9 mouse cellular contexts compared by ENCODE assay signal in genomic region chr11:101176933-101177773, GRCm38 (mm10). TPM values are rescaled to one million over a fixed set of nuclear protein-coding genes. Genes with fewer than 3 reads are reported as not detected.
DNase-seq lines count a peak whose midpoint lies in the region; ATAC-seq and TF ChIP-seq lines count a peak whose summit lies in the region.
"Had no signal": no experiment of that assay in that cellular context is flagged by ENCODE, and none has a peak within 500 bp of the region (broad histone marks: within the 10 kb centered on the region; RNA-seq: fewer than 3 reads in every experiment).

No protein-coding gene starts in this region.

- H3K9ac ChIP-seq in forebrain, embryonic 12.5 days, result 0 out of 2 replicates have a peak overlapping the region, but pooled peaks have one; percentile 44
- no peak overlapping the region for H3K9ac ChIP-seq in intestine, embryonic 15.5 days
- H3K9ac ChIP-seq in midbrain, postnatal 0 days (replicated peaks; ENCODE audit: low read length, poor library complexity, severe bottlenecking), result peak overlapping the region; percentile 66
- H3K9ac ChIP-seq in stomach, postnatal 0 days (ENCODE audit: low read length), result no peak overlapping the region

- peak overlapping the region; percentile 36; the same call in 1 of the 2 replicates for H3K4me3 ChIP-seq in forebrain, embryonic 12.5 days (replicated peaks)
- H3K4me3 ChIP-seq in intestine, embryonic 15.5 days (replicated peaks), result 0 out of 2 replicates have a peak overlapping the region, but pooled peaks have one; percentile 1
- H3K4me3 ChIP-seq in limb, embryonic 10.5 days, result peak overlapping the region; percentile 13; the same call in 1 of the 2 replicates
- peak overlapping the region; percentile 48 for H3K4me3 ChIP-seq in midbrain, postnatal 0 days (ENCODE audit: low read depth, low read length)
- H3K4me3 ChIP-seq in stomach, postnatal 0 days (ENCODE audit: low read depth, low read length), result no peak overlapping the region; the same call in 1 of the 2 replicates

- no peak for ATAC-seq in forebrain, embryonic 12.5 days (ENCODE audit: low FRiP score)
- ATAC-seq in intestine, embryonic 15.5 days, result no peak
- ATAC-seq in midbrain, postnatal 0 days (ENCODE audit: low FRiP score), result peak; percentile 39; the same call in 1 of the 2 replicates
- ATAC-seq in stomach, postnatal 0 days (ENCODE audit: low FRiP score, low TSS enrichment), result no peak
- ATAC-seq: Patski had no signal

- H3K27ac ChIP-seq in forebrain, embryonic 12.5 days, result no peak overlapping the region
- no peak overlapping the region for H3K27ac ChIP-seq in intestine, embryonic 15.5 days
- no peak overlapping the region for H3K27ac ChIP-seq in limb, embryonic 10.5 days
- no peak overlapping the region; the same call in 1 of the 2 replicates for H3K27ac ChIP-seq in midbrain, postnatal 0 days (ENCODE audit: low read depth, low read length)
- no peak overlapping the region for H3K27ac ChIP-seq in stomach, postnatal 0 days (replicated peaks)

- TF ChIP-seq CTCF in midbrain, postnatal 0 days (IDR thresholded peaks at IDR 0.05), result peak; percentile 73
- TF ChIP-seq CTCF in stomach, postnatal 0 days (IDR thresholded peaks at IDR 0.05; ENCODE audit: low read depth), result peak; percentile 73

- peak; percentile 43 for DNase-seq in gastrocnemius, adult 18-20 months (ENCODE audit: low spot score)
- no peak for DNase-seq in gastrocnemius, postnatal 25 days
- peak; percentile 59 to 74 for DNase-seq in adrenal gland, postnatal 36 days
- DNase-seq in limb, embryonic 10.5 days (ENCODE audit: low spot score), result peak; percentile 63
- DNase-seq in midbrain, postnatal 0 days (ENCODE audit: low spot score), result peak; percentile 87
- peak; percentile 68 for DNase-seq in stomach, postnatal 0 days (ENCODE audit: low spot score)

- peaks cover 85% of the 10 kb centered on the region for H3K27me3 ChIP-seq in forebrain, embryonic 12.5 days
- H3K27me3 ChIP-seq in intestine, embryonic 15.5 days (replicated peaks), result peaks cover 25% of the 10 kb centered on the region
- peaks cover 86% of the 10 kb centered on the region for H3K27me3 ChIP-seq in limb, embryonic 10.5 days (ENCODE audit: low read depth, poor library complexity, severe bottlenecking)
- 0 out of 2 replicates have a peak, but pooled peaks cover 7% of the 10 kb centered on the region for H3K27me3 ChIP-seq in midbrain, postnatal 0 days (ENCODE audit: insufficient read depth, low read length)
- H3K27me3 ChIP-seq in stomach, postnatal 0 days (ENCODE audit: control insufficient read depth, insufficient read depth, low read length), result no peaks in the 10 kb centered on the region
- H3K27me3 ChIP-seq: Patski had no signal

- no peak for TF ChIP-seq EP300 in stomach, postnatal 0 days (optimal IDR thresholded peaks at IDR 0.05)

- H3K36me3 ChIP-seq in forebrain, embryonic 12.5 days (replicated peaks), result no peaks in the 10 kb centered on the region
- H3K36me3 ChIP-seq in intestine, embryonic 15.5 days, result no peaks in the 10 kb centered on the region
- no peaks in the 10 kb centered on the region for H3K36me3 ChIP-seq in limb, embryonic 10.5 days
- H3K36me3 ChIP-seq in midbrain, postnatal 0 days (ENCODE audit: insufficient read depth, low read length), result peaks cover 3% of the 10 kb centered on the region; the same call in 1 of the 2 replicates
- H3K36me3 ChIP-seq in stomach, postnatal 0 days (ENCODE audit: control insufficient read depth, insufficient read depth, low read length), result no peaks in the 10 kb centered on the region

- 23% methylated on average over 22 of the region's 22 CpGs for WGBS in forebrain, embryonic 12.5 days
- 34% methylated on average over 22 of the region's 22 CpGs for WGBS in intestine, embryonic 15.5 days
- 30% methylated on average over 22 of the region's 22 CpGs for WGBS in limb, embryonic 10.5 days
- WGBS in midbrain, postnatal 0 days, result 20% methylated on average over 22 of the region's 22 CpGs
- 39% methylated on average over 22 of the region's 22 CpGs for WGBS in stomach, postnatal 0 days

- no peaks in the 10 kb centered on the region for H3K9me3 ChIP-seq in forebrain, embryonic 12.5 days
- no peaks in the 10 kb centered on the region for H3K9me3 ChIP-seq in intestine, embryonic 15.5 days
- H3K9me3 ChIP-seq in limb, embryonic 10.5 days (replicated peaks), result no peaks in the 10 kb centered on the region
- no peaks in the 10 kb centered on the region for H3K9me3 ChIP-seq in midbrain, postnatal 0 days (ENCODE audit: low read length)
- no peaks in the 10 kb centered on the region for H3K9me3 ChIP-seq in stomach, postnatal 0 days (ENCODE audit: control insufficient read depth, low read length)

- peaks cover 50% of the 10 kb centered on the region for H3K4me1 ChIP-seq in forebrain, embryonic 12.5 days
- H3K4me1 ChIP-seq in intestine, embryonic 15.5 days (replicated peaks), result peaks cover 47% of the 10 kb centered on the region
- H3K4me1 ChIP-seq in limb, embryonic 10.5 days, result peaks cover 52% of the 10 kb centered on the region
- H3K4me1 ChIP-seq in midbrain, postnatal 0 days (ENCODE audit: insufficient read depth, low read length), result peaks cover 20% of the 10 kb centered on the region
- H3K4me1 ChIP-seq in stomach, postnatal 0 days (replicated peaks; ENCODE audit: control insufficient read depth, insufficient read depth), result peaks cover 19% of the 10 kb centered on the region

- peak overlapping the region; percentile 58 for H3K4me2 ChIP-seq in forebrain, embryonic 12.5 days
- peak overlapping the region; percentile 65; the same call in 1 of the 2 replicates for H3K4me2 ChIP-seq in intestine, embryonic 15.5 days (replicated peaks)
- peak overlapping the region; percentile 53 for H3K4me2 ChIP-seq in midbrain, postnatal 0 days (ENCODE audit: low read depth, low read length, poor library complexity, severe bottlenecking)
- peak overlapping the region; percentile 52 for H3K4me2 ChIP-seq in stomach, postnatal 0 days (replicated peaks; ENCODE audit: low read depth)

RNA-seq across cellular contexts. Expression of gene Ccr10, which starts 1.9 kb away (rescaled TPM):
- total RNA-seq in gastrocnemius, adult 18-20 months (2021), result not detected
- not detected for total RNA-seq in gastrocnemius, postnatal 25 days (2021)
- under 1 TPM in 1 of 2 experiments, not detected in 1; 0.43 TPM for total RNA-seq in adrenal gland, postnatal 36 days (2021)
- polyA plus RNA-seq in forebrain, embryonic 12.5 days (2016; fragmentation: Nextera tagmentation; extraction: Ambion mirVana), result 0.10 TPM in 1 of 2 replicates, not detected in the other
- 0.25 and 0.36 TPM in 2 replicates for polyA plus RNA-seq in intestine, embryonic 15.5 days (2015; fragmentation: Nextera tagmentation; extraction: Ambion mirVana)
- not detected in 2 replicates for polyA plus RNA-seq in limb, embryonic 10.5 days (2016; fragmentation: Nextera tagmentation; extraction: Ambion mirVana)
- 0.61 and 1.4 TPM in 2 replicates for total RNA-seq in midbrain, postnatal 0 days (2014; rRNA removed)
- 0.75 and 0.83 TPM in 2 replicates for polyA plus RNA-seq in midbrain, postnatal 0 days (2015; fragmentation: Nextera tagmentation; extraction: Ambion mirVana)
- 0.16 and 0.24 TPM in 2 replicates for polyA plus RNA-seq in stomach, postnatal 0 days (2015; fragmentation: Nextera tagmentation; extraction: Ambion mirVana)

RNA-seq across cellular contexts. Expression of gene Plekhh3, which starts 6.0 kb away (rescaled TPM):
- total RNA-seq in gastrocnemius, adult 18-20 months (2021), result 10 to 100 TPM; 19.4 to 24.2 TPM
- 10 to 100 TPM; 18.4 to 24.0 TPM for total RNA-seq in gastrocnemius, postnatal 25 days (2021)
- 10 to 100 TPM; 21.5 to 30.0 TPM for total RNA-seq in adrenal gland, postnatal 36 days (2021)
- 9.2 and 9.6 TPM in 2 replicates for polyA plus RNA-seq in forebrain, embryonic 12.5 days (2016; fragmentation: Nextera tagmentation; extraction: Ambion mirVana)
- polyA plus RNA-seq in intestine, embryonic 15.5 days (2015; fragmentation: Nextera tagmentation; extraction: Ambion mirVana), result 11.1 and 12.7 TPM in 2 replicates
- polyA plus RNA-seq in limb, embryonic 10.5 days (2016; fragmentation: Nextera tagmentation; extraction: Ambion mirVana), result 1.9 and 3.0 TPM in 2 replicates
- total RNA-seq in midbrain, postnatal 0 days (2014; rRNA removed), result 13.7 and 23.4 TPM in 2 replicates
- polyA plus RNA-seq in midbrain, postnatal 0 days (2015; fragmentation: Nextera tagmentation; extraction: Ambion mirVana), result 5.8 and 6.2 TPM in 2 replicates
- 23.8 and 25.6 TPM in 2 replicates for polyA plus RNA-seq in stomach, postnatal 0 days (2015; fragmentation: Nextera tagmentation; extraction: Ambion mirVana)

RNA-seq across cellular contexts. Expression of gene Cntnap1, which starts 6.8 kb away (rescaled TPM):
- total RNA-seq in gastrocnemius, adult 18-20 months (2021), result 1 to 10 TPM in 1 of 2 experiments, under 1 TPM in 1; 0.82 to 1.2 TPM
- 1 to 10 TPM in 1 of 2 experiments, under 1 TPM in 1; 0.99 to 2.2 TPM for total RNA-seq in gastrocnemius, postnatal 25 days (2021)
- 1 to 10 TPM; 4.6 to 4.9 TPM for total RNA-seq in adrenal gland, postnatal 36 days (2021)
- polyA plus RNA-seq in forebrain, embryonic 12.5 days (2016; fragmentation: Nextera tagmentation; extraction: Ambion mirVana), result 0.46 and 0.57 TPM in 2 replicates
- 0.82 and 1.0 TPM in 2 replicates for polyA plus RNA-seq in intestine, embryonic 15.5 days (2015; fragmentation: Nextera tagmentation; extraction: Ambion mirVana)
- polyA plus RNA-seq in limb, embryonic 10.5 days (2016; fragmentation: Nextera tagmentation; extraction: Ambion mirVana), result 0.04 and 0.09 TPM in 2 replicates
- total RNA-seq in midbrain, postnatal 0 days (2014; rRNA removed), result 12.5 and 15.0 TPM in 2 replicates
- 3.0 and 3.2 TPM in 2 replicates for polyA plus RNA-seq in midbrain, postnatal 0 days (2015; fragmentation: Nextera tagmentation; extraction: Ambion mirVana)
- polyA plus RNA-seq in stomach, postnatal 0 days (2015; fragmentation: Nextera tagmentation; extraction: Ambion mirVana), result 0.52 and 0.94 TPM in 2 replicates

RNA-seq across cellular contexts. Expression of gene Tubg2, which starts 21.4 kb away (rescaled TPM):
- total RNA-seq in gastrocnemius, adult 18-20 months (2021), result 1 to 10 TPM; 2.7 to 3.3 TPM
- 1 to 10 TPM; 2.7 to 2.8 TPM for total RNA-seq in gastrocnemius, postnatal 25 days (2021)
- total RNA-seq in adrenal gland, postnatal 36 days (2021), result 1 to 10 TPM; 5.9 to 7.0 TPM
- 7.6 and 8.3 TPM in 2 replicates for polyA plus RNA-seq in forebrain, embryonic 12.5 days (2016; fragmentation: Nextera tagmentation; extraction: Ambion mirVana)
- 4.4 and 4.8 TPM in 2 replicates for polyA plus RNA-seq in intestine, embryonic 15.5 days (2015; fragmentation: Nextera tagmentation; extraction: Ambion mirVana)
- 2.5 and 3.0 TPM in 2 replicates for polyA plus RNA-seq in limb, embryonic 10.5 days (2016; fragmentation: Nextera tagmentation; extraction: Ambion mirVana)
- 38.4 and 40.6 TPM in 2 replicates for total RNA-seq in midbrain, postnatal 0 days (2014; rRNA removed)
- 86.1 and 93.8 TPM in 2 replicates for polyA plus RNA-seq in midbrain, postnatal 0 days (2015; fragmentation: Nextera tagmentation; extraction: Ambion mirVana)
- 3.0 and 3.1 TPM in 2 replicates for polyA plus RNA-seq in stomach, postnatal 0 days (2015; fragmentation: Nextera tagmentation; extraction: Ambion mirVana)

RNA-seq across cellular contexts. Expression of gene Ezh1, which starts 49.1 kb away (rescaled TPM):
- 10 to 100 TPM; 25.3 to 26.3 TPM for total RNA-seq in gastrocnemius, adult 18-20 months (2021)
- 10 to 100 TPM; 17.8 to 18.9 TPM for total RNA-seq in gastrocnemius, postnatal 25 days (2021)
- 10 to 100 TPM; 30.0 to 37.7 TPM for total RNA-seq in adrenal gland, postnatal 36 days (2021)
- 11.1 and 12.5 TPM in 2 replicates for polyA plus RNA-seq in forebrain, embryonic 12.5 days (2016; fragmentation: Nextera tagmentation; extraction: Ambion mirVana)
- 16.0 and 16.3 TPM in 2 replicates for polyA plus RNA-seq in intestine, embryonic 15.5 days (2015; fragmentation: Nextera tagmentation; extraction: Ambion mirVana)
- polyA plus RNA-seq in limb, embryonic 10.5 days (2016; fragmentation: Nextera tagmentation; extraction: Ambion mirVana), result 10.1 and 13.6 TPM in 2 replicates
- total RNA-seq in midbrain, postnatal 0 days (2014; rRNA removed), result 26.5 and 40.0 TPM in 2 replicates
- 25.4 and 25.9 TPM in 2 replicates for polyA plus RNA-seq in midbrain, postnatal 0 days (2015; fragmentation: Nextera tagmentation; extraction: Ambion mirVana)
- polyA plus RNA-seq in stomach, postnatal 0 days (2015; fragmentation: Nextera tagmentation; extraction: Ambion mirVana), result 8.1 and 9.4 TPM in 2 replicates

Comparison
In these comparisons a context has a peak if more than half of its experiments do, and no peak if none do; other contexts are left out.
1. H3K9ac ChIP-seq: peak in forebrain, embryonic 12.5 days (single experiment) and midbrain, postnatal 0 days (single experiment); none in intestine, embryonic 15.5 days (single experiment) and stomach, postnatal 0 days (single experiment).
2. Peak in every context shown above with its lines, with median percentiles within 50 percentile points of each other: H3K4me2 ChIP-seq.